Mouse (Mus musculus) myocyte (in vitro differentiated cells): ENCODE measurements at regions not wholly inside any gene's neighbourhood (a gene's known extent, or its start where the extent isn't known, plus 50 kb on each side); places are given as distances from the start of the nearest gene placed in this dataset.
A peak's percentile ranks its signal among the peaks of the same experiment; 100 is the strongest.

Source experiments
- CEBPB ChIP-seq: IDR thresholded peaks from 2 replicates; pipeline ENCODE4 v1.6.1; 2011; ENCODE audit warnings: mild to moderate bottlenecking, moderate library complexity; ENCODE audit not compliant: poor library complexity, insufficient read depth, severe bottlenecking
- E2F4 ChIP-seq: IDR thresholded peaks from one replicate; pipeline ENCODE4 v1.6.1; 2011; ENCODE audit warnings: mild to moderate bottlenecking, control low read depth, moderate library complexity; ENCODE audit not compliant: insufficient read depth
- MAX ChIP-seq: IDR thresholded peaks from one replicate; pipeline ENCODE4 v1.6.1; 2011; ENCODE audit warnings: low read depth, mild to moderate bottlenecking, control low read depth
- MYOD1 ChIP-seq, 3 experiments: IDR thresholded peaks; one replicate each; pipeline ENCODE4 v1.6.1; 2011; ENCODE audit warnings: control low read depth in 2 of 3, low read depth in 2 of 3, mild to moderate bottlenecking in 2 of 3, moderate library complexity in 1 of 3; ENCODE audit not compliant: insufficient read length in 2 of 3, control insufficient read depth in 1 of 3
- POLR2A ChIP-seq: IDR thresholded peaks from one replicate; pipeline ENCODE4 v1.6.1; 2011; ENCODE audit warnings: low read depth, mild to moderate bottlenecking, control low read depth, moderate library complexity; ENCODE audit not compliant: insufficient read length
- POLR2AphosphoS2 ChIP-seq: IDR thresholded peaks from one replicate; pipeline ENCODE4 v1.6.1; 2011; ENCODE audit warnings: low read depth, control low read depth; ENCODE audit not compliant: insufficient read length
- REST ChIP-seq: IDR thresholded peaks from one replicate; pipeline ENCODE4 v1.6.1; 2011; ENCODE audit warnings: mild to moderate bottlenecking, control low read depth, moderate library complexity; ENCODE audit not compliant: insufficient read depth, insufficient read length
- TCF12 ChIP-seq: IDR thresholded peaks from one replicate; pipeline ENCODE4 v1.6.1; 2011; ENCODE audit warnings: mild to moderate bottlenecking, control low read depth; ENCODE audit not compliant: poor library complexity, insufficient read depth, severe bottlenecking
- TCF3 ChIP-seq: IDR thresholded peaks from one replicate; pipeline ENCODE4 v1.6.1; 2011; ENCODE audit warnings: low read depth, control low read depth; ENCODE audit not compliant: insufficient read length
- USF1 ChIP-seq: IDR thresholded peaks from one replicate; pipeline ENCODE4 v1.6.1; 2011; ENCODE audit warnings: low read depth, mild to moderate bottlenecking, control low read depth, moderate library complexity

DNA sequence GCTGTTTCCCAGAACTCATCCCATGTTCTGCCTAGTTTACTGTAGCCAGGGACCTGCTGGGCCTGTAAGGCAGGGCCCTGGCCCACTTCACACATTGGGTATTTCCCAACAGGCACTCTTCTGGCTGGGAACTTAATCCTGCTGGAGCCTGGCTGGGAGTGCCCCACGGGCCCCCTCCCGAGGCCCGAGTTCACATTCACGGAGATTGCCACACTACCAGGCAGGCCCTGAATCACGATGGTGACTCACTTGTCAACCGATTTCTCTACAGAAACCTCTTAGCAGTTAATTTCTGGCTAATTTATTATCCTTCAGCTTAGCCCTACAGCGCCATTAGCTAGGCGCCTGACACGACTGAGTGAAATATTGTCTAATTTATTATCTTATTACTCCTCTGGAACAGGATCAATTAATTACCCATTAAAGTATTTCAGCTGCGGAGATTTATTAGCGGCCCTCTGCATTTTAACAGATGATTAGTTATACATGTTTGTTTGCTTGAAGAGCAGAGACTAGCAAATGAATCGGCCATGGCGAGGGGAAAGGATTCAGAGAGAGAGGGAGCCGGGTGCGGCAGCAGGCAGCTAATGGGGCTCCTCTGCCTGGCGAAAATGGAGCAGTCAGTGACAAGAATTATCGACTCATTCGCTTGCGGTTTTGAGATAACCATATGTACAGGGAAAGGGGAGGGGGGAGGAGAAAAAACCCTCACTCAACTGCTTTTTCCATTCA, 229.7 kb upstream of the Zfp703 start:
- TF ChIP-seq TCF3 (no peak), POLR2AphosphoS2 (no peak), USF1 (no peak), MAX (no peak), TCF12 (no peak), E2F4 (no peak), POLR2A (no peak), CEBPB (peak; percentile 91), REST (no peak), MYOD1 (IDR thresholded peaks at IDR 0.05; ENCODE audit: control insufficient read depth in 1 of 3, insufficient read length in 2 of 3, low read depth in 2 of 3) (no peak)
